Mouse (Mus musculus) layer of hippocampus, postnatal 10 days (tissue): ENCODE results near the gene Myo1a. TPM values are rescaled to one million over a fixed set of nuclear protein-coding genes. Genes with fewer than 3 reads are reported as not detected.

Source experiments
- DNase-seq, 2 experiments: peaks; one replicate each; pipeline ENCODE4 v3.0.0; 2021; ENCODE audit warnings: low spot score in 2 of 2
- total RNA-seq, 2 experiments: library from RNA; stranded (reverse); gene quantifications; 2 replicates each; pipeline ENCODE4 v1.2.3; 2021

The Myo1a gene
- total RNA-seq, 2 experiments from 2014 or later, result 0.55 to 0.98 TPM

DNA sequence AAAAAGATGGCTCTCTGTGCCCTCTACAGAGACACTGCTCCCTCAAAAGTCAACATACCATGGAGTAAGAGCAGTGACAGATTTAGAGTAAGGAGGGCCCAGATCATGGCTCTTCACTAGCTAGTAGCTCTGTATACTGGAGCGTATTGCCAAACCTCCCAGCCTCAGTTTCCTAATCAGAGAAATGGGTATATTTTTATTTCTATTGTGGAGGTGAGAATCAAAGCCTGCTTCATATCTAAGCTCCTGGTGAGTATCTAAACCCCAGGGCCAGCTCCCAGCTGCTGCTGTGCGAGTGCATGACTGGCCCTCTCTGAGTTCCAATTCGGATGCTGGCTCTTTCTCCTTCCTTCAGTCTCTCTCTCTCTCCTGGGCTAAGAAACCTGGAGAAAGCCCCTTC, 19.2 kb downstream of the Myo1a start, which contains the start of gene Tac2:
TSS of gene Tac2 (plus strand) at position 301 of the 400 bp plus-strand sequence.
- no peak for DNase-seq

DNA sequence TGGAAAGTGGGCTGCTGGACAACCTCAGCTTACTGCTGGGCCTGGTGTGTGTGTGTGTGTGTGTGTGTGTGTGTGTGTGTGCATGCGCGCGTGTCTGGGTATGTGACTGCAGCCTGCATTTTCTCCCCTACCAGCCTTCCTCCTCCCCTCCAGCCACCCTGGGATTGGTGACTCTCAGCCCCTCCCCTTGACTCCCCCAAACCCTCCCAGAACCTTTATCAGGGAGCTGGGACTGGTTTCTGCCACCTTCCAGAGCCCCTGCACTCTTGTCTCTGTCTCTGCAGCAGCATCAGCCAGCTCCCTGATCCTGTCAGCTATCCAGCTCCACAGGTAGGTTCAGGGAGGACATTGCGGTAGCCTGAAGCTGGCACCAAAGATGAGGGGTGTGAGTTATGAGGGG, 20.2 kb downstream of the Myo1a start:
- no peak for DNase-seq

DNA sequence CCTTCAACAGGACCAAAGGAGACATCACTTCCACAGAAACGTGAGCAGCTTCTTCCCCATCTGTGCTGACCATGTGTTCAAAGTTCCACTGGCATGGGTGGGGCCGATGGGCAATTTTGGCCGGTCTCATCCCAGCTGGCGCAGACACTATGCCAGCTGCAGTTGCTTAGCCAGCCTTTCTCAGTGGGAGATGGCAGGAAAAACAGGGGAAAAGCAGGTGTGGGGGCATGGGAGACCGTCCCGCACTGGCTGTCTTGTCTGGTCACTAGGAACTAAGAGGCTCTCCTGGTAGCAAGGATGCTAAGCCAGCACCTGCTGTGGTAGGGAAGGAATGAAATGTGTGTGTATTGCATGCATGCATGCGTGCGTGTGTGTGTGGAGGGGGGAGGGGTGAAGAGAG, 23.5 kb downstream of the Myo1a start:
- peak; percentile 36 to 49 for DNase-seq

DNA sequence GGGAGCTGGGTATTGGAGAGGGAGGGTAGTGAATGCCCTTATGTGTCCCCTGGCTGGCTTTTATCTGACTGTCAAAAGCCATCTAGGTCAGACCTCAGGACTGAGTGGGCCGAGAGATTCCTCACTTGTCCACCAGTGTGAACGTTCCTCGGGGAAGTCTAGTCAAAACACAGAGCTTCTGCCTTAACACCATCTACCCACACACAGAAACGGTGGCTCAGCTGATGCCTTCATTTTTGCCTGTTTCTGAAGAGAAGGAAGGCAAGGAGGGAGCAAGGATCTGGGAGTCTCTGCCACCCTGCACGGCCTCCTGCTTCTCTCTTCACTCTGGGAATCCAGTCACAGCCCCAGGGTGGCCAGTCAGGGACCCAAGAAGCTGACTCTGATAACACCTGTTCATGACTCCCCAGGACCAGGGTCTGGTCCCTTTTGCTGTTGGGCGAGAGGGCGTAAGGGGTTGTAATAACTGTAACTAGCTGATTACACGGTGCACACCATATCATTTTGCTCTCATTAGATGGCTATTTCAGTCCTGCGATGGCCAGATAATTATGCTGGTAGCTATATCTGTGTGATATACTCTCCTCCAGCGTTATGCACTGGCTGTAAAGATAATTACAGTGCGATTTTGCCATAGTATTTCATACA, 25.4 kb downstream of the Myo1a start:
- no peak for DNase-seq

DNA sequence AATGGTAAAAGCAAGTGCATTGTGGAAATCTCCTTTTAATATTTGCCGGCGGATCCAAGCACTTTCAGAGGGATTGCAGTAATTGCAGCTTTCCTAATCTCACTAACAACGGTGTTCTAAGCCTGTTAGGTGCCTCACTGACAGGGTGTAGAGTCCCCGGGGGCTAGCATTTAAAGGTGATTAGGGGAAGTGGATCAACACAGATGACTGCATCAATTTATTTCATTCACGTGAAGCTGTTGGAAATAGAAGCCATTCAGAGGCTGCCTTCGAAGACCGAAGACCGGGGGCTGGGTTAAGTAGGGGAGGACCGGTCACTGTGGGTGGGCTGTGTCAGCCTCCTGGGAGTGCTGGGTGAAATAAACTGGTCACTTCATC, 26.0 kb downstream of the Myo1a start:
- DNase-seq, result no peak

DNA sequence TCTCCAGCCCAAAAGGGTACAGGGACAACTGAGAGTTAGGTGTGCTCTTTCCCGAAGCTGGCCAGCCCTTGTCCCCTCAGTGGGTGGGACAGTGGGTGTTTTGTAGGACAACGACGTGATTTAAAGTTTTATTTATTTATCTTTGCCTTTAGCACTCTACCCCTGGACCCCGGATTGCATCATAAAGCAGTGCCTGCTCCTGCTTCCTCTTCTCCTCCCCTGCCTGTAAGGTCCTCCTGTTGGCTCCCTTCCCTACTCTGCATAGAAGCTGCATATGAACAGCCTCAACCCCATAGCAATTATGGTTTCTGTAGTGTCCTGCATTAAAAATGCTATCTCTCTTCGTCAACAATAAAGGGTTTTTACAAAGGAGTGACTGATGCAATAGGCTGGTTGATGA, 26.4 kb downstream of the Myo1a start:
- no peak for DNase-seq

DNA sequence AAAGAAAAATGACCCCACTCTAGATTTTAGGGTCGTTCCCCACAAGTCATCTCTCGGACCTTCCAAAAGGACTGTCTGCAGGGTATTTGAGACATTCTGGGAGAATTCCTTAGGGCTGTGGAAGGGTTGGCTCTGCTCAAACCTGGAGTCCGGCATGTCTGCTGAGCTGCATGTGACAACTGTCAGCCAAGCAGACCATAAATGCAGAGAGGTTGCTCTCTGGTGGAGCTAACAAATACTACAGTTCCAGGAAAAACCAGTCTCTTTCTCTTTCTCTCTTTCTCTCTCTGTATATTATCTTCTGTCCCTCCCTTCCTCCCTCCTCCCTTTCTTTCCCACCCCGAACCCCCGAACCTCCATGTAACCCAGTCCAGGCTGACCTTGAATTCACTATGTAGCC, 29.5 kb downstream of the Myo1a start:
- no peak for DNase-seq

DNA sequence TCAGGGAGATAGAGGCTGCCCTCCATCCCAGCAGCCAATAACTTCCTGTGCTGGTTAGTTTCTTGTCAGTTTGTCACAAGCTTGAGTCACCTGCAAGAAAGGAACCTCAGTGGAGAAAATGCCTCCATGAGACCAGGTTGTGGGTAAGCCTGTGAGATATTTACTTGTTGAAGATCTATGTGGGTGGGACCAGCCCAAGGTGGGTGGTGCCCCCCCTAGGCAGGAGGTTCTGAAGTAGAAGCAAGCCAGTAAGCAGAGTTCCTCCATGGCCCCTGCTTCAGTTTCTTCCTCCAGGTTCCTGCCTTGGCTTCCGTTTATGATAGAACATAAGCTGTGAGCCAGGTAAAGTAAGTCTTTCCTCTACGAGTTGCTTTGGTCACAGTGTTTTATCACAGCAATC, 31.3 kb downstream of the Myo1a start:
- DNase-seq, result no peak

DNA sequence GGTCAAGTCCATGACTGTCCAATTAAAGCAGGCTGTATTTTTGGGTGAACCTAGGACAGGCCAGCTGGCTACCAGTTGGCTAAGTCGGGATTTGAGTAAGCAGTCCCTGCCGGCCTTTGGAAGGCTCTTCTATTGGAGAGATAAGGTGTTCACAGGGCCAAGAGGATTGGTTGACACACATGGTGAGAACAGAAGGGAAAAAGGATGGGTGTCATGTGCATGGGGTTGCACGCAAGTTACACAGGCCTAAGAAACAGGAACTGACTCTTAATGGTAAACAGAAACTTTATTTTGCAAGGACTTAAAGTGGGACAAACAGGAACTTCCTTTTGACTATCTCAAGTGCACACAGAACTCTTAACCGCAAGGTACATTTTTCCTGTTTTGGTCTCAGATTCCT, 31.9 kb downstream of the Myo1a start:
- DNase-seq, result no peak

DNA sequence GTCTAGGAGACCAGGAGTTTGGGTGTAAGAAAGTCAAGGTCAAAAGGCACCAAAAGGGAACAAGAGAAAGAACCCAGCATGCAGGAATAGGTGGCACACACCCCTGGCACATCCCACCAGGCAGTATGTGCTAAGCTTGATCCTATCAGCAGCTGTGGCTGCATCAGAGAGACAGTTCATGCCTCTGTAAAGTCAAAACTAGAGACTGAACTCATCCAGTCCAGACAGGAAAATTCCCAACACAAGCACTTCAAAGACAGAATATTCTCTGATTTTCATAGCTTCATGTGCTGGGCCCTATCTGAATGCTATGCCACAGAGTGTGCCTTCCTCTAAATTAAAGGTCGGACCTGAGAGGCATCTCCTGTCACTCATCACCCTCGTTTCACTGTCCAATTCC, 32.6 kb downstream of the Myo1a start:
- no peak for DNase-seq

DNA sequence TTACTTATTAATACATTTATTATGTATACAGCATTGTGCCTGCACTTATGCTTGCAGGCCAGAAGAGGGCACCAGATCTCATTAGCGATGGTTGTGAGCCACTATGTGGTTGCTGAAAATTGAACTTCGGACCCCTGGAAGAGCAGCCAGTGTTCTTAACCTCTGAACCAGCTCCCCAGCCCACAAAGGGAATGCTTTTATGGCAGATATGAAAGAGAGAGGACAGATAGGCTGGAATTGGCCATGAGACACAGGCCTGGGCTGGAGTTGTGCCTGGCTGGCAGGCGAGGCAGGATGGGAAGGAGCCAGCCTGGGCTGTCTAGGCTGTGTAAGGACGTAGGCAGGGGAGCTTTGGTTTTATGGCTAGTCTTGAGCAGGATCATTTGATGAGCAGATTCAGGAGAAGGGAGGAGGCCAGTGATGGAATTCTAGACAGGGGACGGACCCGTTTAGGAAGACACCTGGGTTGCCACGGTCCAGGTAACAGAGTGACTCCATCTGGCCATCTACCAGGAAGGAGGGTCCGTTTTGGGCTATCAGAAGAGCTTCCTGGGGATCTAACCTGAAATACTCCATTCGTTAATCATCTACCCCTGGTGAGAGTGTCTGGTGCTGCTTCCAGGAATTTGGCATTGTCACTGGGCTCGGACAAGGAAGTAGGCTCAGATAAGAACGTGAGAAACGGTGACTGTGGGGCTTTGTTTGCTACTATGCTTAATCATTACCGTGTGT, 33.3 kb downstream of the Myo1a start:
- peak in 1 of 2 experiments; percentile 42 for DNase-seq

DNA sequence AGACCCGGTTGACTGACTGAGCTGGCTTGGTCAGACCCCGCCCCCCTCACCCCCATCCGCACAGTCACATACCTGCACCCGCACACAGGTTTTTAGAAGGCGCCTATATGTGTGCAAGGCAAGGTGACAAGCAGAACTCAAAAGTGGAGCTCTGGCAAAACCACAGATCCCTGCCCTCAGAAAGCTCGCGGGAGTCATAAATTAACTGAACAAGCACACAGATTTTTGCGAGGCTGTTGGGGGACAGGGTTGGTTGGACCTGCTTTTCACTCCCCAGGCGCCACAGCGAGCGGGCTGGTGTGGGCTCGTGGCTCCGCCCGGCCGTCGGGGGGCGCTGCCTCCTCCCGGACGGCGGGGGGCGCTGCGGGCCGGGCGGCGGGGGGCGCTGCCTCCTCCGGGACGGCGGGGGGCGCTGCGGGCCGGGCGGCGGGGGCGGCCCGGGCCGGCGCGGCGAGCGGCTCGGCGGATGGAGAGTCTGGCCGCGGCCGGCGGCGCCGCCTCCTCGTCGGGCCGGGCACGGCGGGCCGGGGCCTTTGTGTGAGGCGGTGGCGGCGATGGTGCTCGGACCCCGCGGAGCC, 34.2 kb downstream of the Myo1a start, which contains the start of gene Zbtb39:
TSS of gene Zbtb39 (plus strand) at position 456 of the 578 bp plus-strand sequence.
- peak; percentile 73 to 89 for DNase-seq

DNA sequence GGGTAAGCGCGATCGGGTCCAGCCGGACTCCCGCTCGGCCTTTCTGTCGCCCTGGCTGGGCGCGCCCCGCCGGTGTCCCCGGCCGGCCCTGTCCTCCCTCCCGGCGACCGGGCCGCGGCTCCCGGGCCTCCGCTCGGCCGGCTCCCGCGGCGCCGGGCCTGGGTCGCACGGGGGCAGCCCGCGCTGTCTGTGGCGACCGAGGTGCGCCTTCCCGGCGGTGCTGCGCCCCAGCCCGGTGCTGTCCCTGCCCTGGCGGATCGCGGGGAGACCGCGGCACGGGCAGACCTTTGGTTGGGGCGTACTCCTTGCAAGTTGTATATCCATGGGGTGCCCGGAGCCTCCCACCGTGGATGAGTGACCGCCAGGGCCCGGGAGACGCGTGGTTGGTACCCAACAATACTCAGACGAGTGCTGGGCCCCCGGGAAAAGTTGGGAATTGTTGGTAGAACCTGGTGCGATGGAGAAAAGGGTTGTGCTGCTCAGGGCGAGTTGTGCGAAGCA, 34.7 kb downstream of the Myo1a start:
- peak in 1 of 2 experiments; percentile 36 for DNase-seq

DNA sequence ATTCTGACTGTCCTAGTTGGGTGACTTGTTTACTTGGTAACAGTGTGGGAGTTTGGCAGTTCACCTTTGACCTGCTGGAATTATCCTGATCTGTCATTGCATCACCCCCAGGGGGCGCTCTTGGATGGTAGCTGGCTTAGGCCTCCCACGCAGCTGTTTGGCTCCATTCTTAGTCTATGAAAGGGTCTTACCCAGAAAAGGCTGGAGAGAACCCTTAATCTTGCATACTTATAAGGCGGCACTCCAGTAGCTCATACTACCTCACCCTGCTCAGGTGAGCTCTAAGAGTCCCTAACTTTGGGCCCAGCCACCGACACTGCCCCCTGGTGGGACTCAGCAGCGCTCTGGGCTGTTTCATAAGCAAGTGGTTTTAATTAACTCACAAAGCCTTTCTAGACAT, 39.7 kb downstream of the Myo1a start:
- DNase-seq, result peak; percentile 47 to 59

DNA sequence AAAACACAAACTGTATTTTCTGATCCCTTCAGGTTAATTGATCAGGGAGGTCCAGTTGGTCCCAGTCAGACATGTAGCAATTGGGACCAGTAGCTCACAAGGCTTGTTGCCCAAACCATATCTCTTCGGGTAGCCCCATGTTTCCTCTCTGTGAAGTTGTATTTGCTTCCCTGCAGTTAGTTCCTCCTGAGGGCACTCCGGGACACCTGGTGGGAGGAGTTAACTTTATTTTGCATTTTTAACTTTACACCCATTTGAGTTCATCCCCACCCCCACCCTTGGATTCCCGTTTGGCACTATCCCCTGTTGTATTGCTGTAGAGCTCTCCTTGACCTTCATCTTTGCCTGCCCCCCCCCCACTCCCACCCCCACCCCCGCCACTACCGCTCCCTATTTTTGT, 40.9 kb downstream of the Myo1a start:
- DNase-seq, result no peak

DNA sequence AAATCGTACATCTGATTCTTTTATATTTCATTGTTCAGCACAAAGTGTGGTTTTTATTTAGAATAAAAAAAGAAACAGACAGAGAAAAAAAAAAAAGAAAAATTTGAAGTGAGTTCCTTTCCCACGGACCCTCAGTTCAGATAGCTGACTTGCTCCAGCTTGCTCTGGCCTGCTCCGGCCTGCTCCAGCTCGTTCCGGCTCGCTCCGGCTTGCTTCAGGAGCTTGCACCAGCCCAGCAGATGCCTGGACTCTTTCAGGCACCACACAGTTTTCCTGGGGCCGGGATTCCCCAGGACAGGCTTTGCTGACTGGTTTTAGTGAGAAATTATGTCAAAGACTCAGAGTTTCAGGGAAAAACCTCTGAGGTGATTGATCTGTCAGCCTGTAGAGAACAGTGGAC, 42.3 kb downstream of the Myo1a start:
- peak in 1 of 2 experiments; percentile 7 for DNase-seq

DNA sequence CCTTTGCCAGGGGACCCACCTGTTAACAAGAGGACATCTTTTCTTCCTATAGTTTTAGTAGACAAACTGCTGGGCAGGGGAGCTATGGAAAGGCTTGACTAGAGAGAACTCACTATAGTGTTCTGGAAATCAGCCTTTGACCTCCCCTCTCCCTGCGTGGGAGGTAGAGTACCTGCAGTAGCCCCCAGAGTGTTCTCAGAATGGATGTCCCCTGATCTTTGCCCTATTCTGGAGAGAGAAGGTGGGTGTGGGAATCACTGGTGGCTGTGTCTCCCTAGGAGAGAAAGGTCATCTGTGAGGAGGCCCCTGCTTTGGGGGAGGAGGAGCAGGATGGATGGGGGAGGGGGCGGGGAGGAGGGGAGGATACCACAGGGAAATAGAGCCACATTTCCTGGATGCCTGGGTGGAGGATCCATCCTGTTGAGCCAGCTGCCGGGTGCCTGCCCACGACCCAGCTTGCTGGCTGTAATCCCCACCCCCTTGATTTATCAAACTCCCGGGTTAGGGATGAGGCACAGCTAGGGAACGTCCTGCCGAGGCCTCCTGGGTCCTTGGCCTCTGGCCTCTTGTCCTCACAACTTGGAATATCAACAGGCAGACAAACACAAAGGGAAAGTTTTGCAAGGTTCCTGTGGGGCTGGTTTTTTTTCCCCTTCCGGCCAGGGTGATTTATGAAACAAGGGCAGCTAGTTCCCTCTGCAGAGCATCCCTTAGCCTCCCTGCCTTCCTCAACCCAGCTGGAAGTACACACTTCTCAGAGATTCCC, 44.1 kb downstream of the Myo1a start:
- peak in 1 of 2 experiments; percentile 15 for DNase-seq

DNA sequence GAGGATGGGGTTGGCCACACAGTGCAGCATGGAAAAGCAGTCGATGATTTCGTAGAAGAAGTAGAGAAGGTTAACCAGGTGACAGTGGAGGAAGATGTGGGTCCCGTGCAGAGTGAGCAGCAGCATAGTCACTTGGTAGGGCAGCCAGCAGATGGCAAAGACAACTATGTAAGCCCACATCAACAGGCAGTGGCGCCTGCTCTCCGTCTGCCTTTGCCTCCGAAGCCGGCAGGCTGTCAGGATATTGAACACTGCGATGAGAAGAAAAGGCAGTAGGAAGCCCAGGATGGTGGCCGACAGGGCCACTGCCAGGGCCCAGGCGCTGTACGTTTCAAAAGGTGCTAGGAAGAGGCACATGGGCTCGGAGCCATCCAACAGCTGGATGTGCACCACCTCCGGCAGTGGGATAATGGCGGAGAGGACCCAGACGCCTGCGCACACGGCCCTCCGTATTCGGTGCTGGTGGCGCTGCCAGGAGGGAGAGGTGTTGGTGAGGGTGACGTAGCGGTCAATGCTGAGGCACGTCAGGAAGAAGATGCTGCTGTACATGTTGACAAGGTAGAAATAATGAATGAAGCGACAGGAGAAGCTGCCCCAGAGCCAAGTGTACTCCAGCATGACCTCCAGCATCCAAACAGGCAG, 45.3 kb downstream of the Myo1a start:
- peak in 1 of 2 experiments; percentile 32 for DNase-seq

DNA sequence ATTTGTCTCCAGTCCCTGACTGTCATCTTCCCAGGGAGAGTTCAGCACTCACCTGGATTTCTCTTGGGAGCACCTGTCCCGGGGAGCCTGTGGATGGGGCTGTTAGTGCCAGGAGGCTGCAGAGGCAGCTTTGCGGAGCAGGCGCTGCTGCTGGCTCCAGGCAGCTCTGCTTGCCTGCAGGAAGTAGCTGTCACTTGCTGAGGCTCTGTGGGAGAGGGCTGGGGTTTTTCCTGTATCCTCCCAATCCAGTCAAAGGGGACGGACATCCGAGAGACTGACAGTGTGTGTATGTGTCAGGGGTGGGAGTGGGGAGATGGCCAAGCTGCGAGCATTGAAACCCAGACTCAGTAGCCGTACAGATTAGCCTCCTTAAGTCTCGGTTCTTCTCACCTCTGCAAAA, 46.6 kb downstream of the Myo1a start, which contains the start of gene Gpr182:
TSS of gene Gpr182 (minus strand) at position 185 of the 400 bp plus-strand sequence.
- DNase-seq, result no peak

DNA sequence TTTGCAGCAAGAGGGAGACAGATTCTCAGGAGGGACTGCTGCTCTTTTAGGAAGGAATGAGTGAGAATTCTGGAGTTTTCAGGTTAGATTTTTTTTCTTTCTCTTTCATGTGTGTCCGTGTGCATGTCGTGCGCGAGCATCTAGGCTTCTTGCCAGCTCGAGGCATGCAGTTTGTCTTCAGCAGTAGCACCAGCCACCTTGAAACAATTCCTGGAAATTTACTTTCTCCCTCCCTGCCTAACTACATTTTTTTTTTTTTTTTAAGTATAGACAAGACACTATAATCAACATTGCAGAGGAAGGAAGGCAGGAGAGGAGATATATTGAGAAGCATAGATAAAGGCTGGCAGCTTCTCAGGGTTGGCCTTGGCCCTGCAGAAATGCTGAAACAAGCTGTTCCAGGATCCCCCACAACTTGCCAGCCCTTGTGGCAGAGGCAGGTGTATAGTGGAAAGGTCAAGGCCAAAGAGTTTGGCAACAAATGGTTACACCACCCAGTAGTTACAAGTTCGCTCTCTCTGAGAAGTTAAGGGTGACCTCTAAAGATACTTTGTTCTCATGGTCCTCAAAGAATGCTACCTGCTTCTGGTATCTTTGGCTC, 49.7 kb downstream of the Myo1a start:
- DNase-seq, result no peak
